Mouse (Mus musculus) embryonic facial prominence, embryonic 11.5 days (tissue): ENCODE measurements at regions not wholly inside any gene's neighbourhood (a gene's known extent, or its start where the extent isn't known, plus 50 kb on each side); places are given as distances from the start of the nearest gene placed in this dataset.

Experiments
- ATAC-seq: fragments of 200-750 bp; cut with Nextera tagmentation; replicated peaks from 2 replicates; pipeline ENCODE4 v1.8.0; 2017; ENCODE audit warnings: low read depth; ENCODE audit not compliant: insufficient number of reproducible peaks, low FRiP score, low TSS enrichment
- DNase-seq: peaks from one replicate; pipeline ENCODE4 v3.0.0-alpha.2; 2015; ENCODE audit warnings: low spot score
- H3K27ac ChIP-seq: fragments of 300-500 bp; sonication (generic); replicated peaks from 2 replicates; pipeline ENCODE4 v1.5.1; 2014; ENCODE audit warnings: mild to moderate bottlenecking, low read depth, low read length, control low read depth
- H3K27me3 ChIP-seq: fragments of 300-500 bp; sonication (generic); 2 replicates; pipeline ENCODE4 v1.6.1; 2014; ENCODE audit warnings: mild to moderate bottlenecking, low read length, moderate library complexity, mixed read lengths; ENCODE audit not compliant: control insufficient read depth, insufficient read depth
- H3K36me3 ChIP-seq: fragments of 300-500 bp; sonication (generic); replicated peaks from 2 replicates; pipeline ENCODE4 v1.6.1; 2014; ENCODE audit warnings: low read depth, mild to moderate bottlenecking, low read length, moderate library complexity, mixed read lengths; ENCODE audit not compliant: control insufficient read depth, insufficient read depth
- H3K4me1 ChIP-seq: fragments of 300-500 bp; sonication (generic); 2 replicates; pipeline ENCODE4 v1.6.1; 2014; ENCODE audit warnings: low read length, mixed read lengths; ENCODE audit not compliant: control insufficient read depth, insufficient read depth
- H3K4me2 ChIP-seq: fragments of 300-500 bp; sonication (generic); 2 replicates; pipeline ENCODE4 v1.6.1; 2014; ENCODE audit warnings: low read depth, mild to moderate bottlenecking, control low read depth, low read length, moderate library complexity
- H3K4me3 ChIP-seq: fragments of 300-500 bp; sonication (generic); 2 replicates; pipeline ENCODE4 v1.5.1; 2014; ENCODE audit warnings: low read depth, low read length, control low read depth
- H3K9ac ChIP-seq: fragments of 300-500 bp; sonication (generic); replicated peaks from 2 replicates; pipeline ENCODE4 v1.6.1; 2014; ENCODE audit warnings: mild to moderate bottlenecking, control low read depth, low read length
- H3K9me3 ChIP-seq: fragments of 300-500 bp; sonication (generic); replicated peaks from 2 replicates; pipeline ENCODE4 v1.6.1; 2016; ENCODE audit warnings: mild to moderate bottlenecking, low read length, inconsistent platforms, mixed read lengths; ENCODE audit not compliant: control insufficient read depth
- WGBS: fragments of 180-500 bp; shearing (Covaris S2); extraction: QIAGEN DNeasy Blood & Tissue Kit; methylation state at CpG from one replicate; pipeline ENCODE4 v1.1.7; 2014; 5-methylcytosine and 5-hydroxymethylcytosine counted together

- H3K4me3 ChIP-seq: peak overlapping the region; percentile 42
- peaks cover 4% of the 10 kb centered on the region for H3K4me1 ChIP-seq
- WGBS: under 1% methylated on average over 43 of the region's 54 CpGs
- H3K36me3 ChIP-seq: no peaks in the 10 kb centered on the region
- no peaks in the 10 kb centered on the region for H3K9me3 ChIP-seq
- peak; percentile 90 for ATAC-seq
- peak overlapping the region; percentile 86 for H3K9ac ChIP-seq
- peak overlapping the region; percentile 98 for H3K27ac ChIP-seq
- peak; percentile 87 for DNase-seq
- peak overlapping the region; percentile 78 for H3K4me2 ChIP-seq
- no peaks in the 10 kb centered on the region for H3K27me3 ChIP-seq
Measured at GRCm38 (mm10) chr2:116975601-116976431, 97.3 kb downstream of the Tmco5 start.

GRCm38 (mm10) chr2:116976432-116976750 lies 97.9 kb downstream of the Tmco5 start:
- DNase-seq: peak; percentile 77
- no peaks in the 10 kb centered on the region for H3K36me3 ChIP-seq
- ATAC-seq: no peak
- H3K9me3 ChIP-seq: no peaks in the 10 kb centered on the region
- H3K4me1 ChIP-seq: peaks cover 4% of the 10 kb centered on the region
- H3K27ac ChIP-seq: peak overlapping the region; percentile 98
- peak overlapping the region; percentile 86 for H3K9ac ChIP-seq
- 1% methylated on average over 7 of the region's 7 CpGs for WGBS
- H3K4me2 ChIP-seq: peak overlapping the region; percentile 78
- H3K4me3 ChIP-seq: peak overlapping the region; percentile 14; the same call in 1 of the 2 replicates
- H3K27me3 ChIP-seq: no peaks in the 10 kb centered on the region

GRCm38 (mm10) chr2:116976951-116977503 lies 98.5 kb downstream of the Tmco5 start:
- H3K36me3 ChIP-seq: no peaks in the 10 kb centered on the region
- H3K4me1 ChIP-seq: peaks cover 4% of the 10 kb centered on the region
- H3K27ac ChIP-seq: peak overlapping the region; percentile 98
- no peaks in the 10 kb centered on the region for H3K27me3 ChIP-seq
- WGBS: 4% methylated on average over 9 of the region's 9 CpGs
- H3K9ac ChIP-seq: peak overlapping the region; percentile 22; the same call in 1 of the 2 replicates
- H3K9me3 ChIP-seq: no peaks in the 10 kb centered on the region
- no peak for ATAC-seq
- no peak overlapping the region for H3K4me3 ChIP-seq
- peak overlapping the region; percentile 17; the same call in 1 of the 2 replicates for H3K4me2 ChIP-seq
- DNase-seq: peak; percentile 67

GRCm38 (mm10) chr2:116977771-116978600 lies 99.5 kb downstream of the Tmco5 start:
- no peak overlapping the region for H3K27ac ChIP-seq
- DNase-seq: peak; percentile 4

DNA sequence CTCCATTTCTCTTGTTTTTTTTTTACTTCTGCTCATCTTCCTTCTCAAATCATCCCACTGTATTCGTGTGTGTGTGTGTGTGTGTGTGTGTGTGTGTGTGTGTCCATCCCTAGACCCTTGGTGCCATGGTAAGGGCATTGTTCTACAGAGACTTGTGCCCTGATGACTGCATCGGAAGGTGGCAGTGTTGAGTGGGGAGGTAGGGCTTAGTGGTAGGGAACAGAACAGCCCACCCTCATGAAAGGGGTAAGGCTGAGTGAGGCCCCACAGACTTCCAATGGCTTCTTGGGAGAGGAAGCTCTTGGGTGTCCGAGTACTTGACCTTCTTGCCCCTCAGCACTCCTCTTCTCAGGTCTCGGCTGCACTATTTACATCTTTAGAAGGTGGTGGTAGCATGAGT lies 100.3 kb downstream of the Tmco5 start:
- ATAC-seq (no peak), DNase-seq (peak; percentile 13)
- Histone ChIP-seq H3K27ac (no peak overlapping the region), H3K27me3 (no peaks in the 10 kb centered on the region), H3K4me3 (no peak overlapping the region), H3K9ac (no peak overlapping the region), H3K4me2 (no peak overlapping the region), H3K36me3 (no peaks in the 10 kb centered on the region), H3K9me3 (no peaks in the 10 kb centered on the region), H3K4me1 (peaks cover 4% of the 10 kb centered on the region; the same call in 1 of the 2 replicates)
- 51% methylated on average over 4 of the region's 4 CpGs for WGBS

More at GRCm38 (mm10) chr2:116977771-116978600, 99.5 kb downstream of the Tmco5 start:
- no peak overlapping the region for H3K4me3 ChIP-seq
- ATAC-seq: no peak
- WGBS: 48% methylated on average over 10 of the region's 10 CpGs
- H3K9me3 ChIP-seq: no peaks in the 10 kb centered on the region
- H3K9ac ChIP-seq: no peak overlapping the region
- H3K4me2 ChIP-seq: no peak overlapping the region
- H3K27me3 ChIP-seq: no peaks in the 10 kb centered on the region
- peaks cover 4% of the 10 kb centered on the region for H3K4me1 ChIP-seq
- no peaks in the 10 kb centered on the region for H3K36me3 ChIP-seq

GRCm38 (mm10) chr2:116979561-116980391 lies 101.3 kb downstream of the Tmco5 start:
- DNase-seq (peak; percentile 65), ATAC-seq (peak; percentile 41; the same call in 1 of the 2 replicates)
- 3% methylated on average over 10 of the region's 10 CpGs for WGBS
- H3K36me3 ChIP-seq: no peaks in the 10 kb centered on the region
- no peak overlapping the region for H3K4me3 ChIP-seq
- H3K9me3 ChIP-seq: no peaks in the 10 kb centered on the region
- no peaks in the 10 kb centered on the region for H3K27me3 ChIP-seq
- H3K4me2 ChIP-seq: no peak overlapping the region
- peak overlapping the region; percentile 10; the same call in 1 of the 2 replicates for H3K27ac ChIP-seq
- peaks cover 4% of the 10 kb centered on the region; the same call in 1 of the 2 replicates for H3K4me1 ChIP-seq
- H3K9ac ChIP-seq: no peak overlapping the region

DNA sequence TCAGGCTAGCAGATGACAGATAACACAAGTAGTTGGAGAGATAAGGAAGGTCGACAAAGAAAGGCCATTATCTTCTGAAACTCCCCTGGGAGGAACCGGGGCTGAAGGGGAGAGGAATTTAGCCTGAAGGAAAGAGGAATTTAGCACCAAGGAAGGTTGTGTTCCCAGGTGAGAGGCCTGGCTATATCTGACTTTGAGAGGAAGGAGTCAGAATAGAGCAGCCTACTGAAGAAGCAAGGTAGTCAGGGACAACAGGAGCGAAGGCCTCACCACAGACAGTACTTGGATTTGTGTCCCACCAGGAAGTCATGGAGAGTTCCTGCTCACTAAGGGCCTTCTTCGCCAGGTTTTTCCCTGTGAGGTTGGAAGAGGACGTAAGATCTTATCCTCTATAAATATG lies 102.2 kb downstream of the Tmco5 start:
- 31% methylated on average over 5 of the region's 5 CpGs for WGBS
- no peak for ATAC-seq

More for the DNA sequence above, 102.2 kb downstream of the Tmco5 start:
- H3K36me3 ChIP-seq: no peaks in the 10 kb centered on the region
- H3K4me3 ChIP-seq: no peak overlapping the region
- no peak for DNase-seq
- H3K27ac ChIP-seq: no peak overlapping the region
- no peaks in the 10 kb centered on the region for H3K9me3 ChIP-seq
- H3K27me3 ChIP-seq: no peaks in the 10 kb centered on the region
- H3K4me2 ChIP-seq: no peak overlapping the region
- peaks cover 4% of the 10 kb centered on the region; the same call in 1 of the 2 replicates for H3K4me1 ChIP-seq
- H3K9ac ChIP-seq: no peak overlapping the region
